Mouse (Mus musculus) sigmoid colon, adult 10 weeks (tissue): Measurements from ENCODE around the gene Prr22. TPM values are rescaled to one million over a fixed set of nuclear protein-coding genes. Genes with fewer than 3 reads are reported as not detected.

Experiments
- polyA plus RNA-seq: library from polyadenylated mRNA; stranded (reverse); fragments of 350-450 nt; fragmentation: Illumina TruSeq; extraction: RNeasy Lipid Tissue Mini Kit (QIAGEN cat#74804); gene quantifications from one replicate; pipeline ENCODE4 v1.2.3, GENCODE M21; 2014; ENCODE audit warnings: low read depth, low replicate concordance

The Prr22 gene
- not detected for polyA plus RNA-seq

DNA sequence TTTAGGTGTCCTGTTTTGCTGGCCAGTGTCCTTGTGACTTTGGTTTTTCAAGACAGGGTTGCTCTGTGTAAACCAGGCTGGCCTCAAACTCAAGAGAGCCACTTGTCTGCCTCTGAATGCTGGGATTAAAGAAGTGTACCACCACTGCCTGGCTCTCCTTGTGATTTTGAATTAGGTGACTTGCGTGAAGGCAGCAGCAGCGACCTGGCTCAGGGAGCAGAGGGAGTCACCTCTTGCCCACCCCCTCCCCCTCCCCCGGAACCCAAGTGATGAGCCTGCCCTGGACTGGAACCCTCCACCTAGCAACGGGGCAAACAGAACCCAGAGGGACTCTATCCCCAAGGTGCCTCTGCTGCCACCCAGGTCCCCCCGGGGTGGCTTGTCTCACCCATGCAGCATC, at the start of gene Prr22:
Gene Prr22 (plus strand): TSS at position 301 of the 400 bp plus-strand sequence.

DNA sequence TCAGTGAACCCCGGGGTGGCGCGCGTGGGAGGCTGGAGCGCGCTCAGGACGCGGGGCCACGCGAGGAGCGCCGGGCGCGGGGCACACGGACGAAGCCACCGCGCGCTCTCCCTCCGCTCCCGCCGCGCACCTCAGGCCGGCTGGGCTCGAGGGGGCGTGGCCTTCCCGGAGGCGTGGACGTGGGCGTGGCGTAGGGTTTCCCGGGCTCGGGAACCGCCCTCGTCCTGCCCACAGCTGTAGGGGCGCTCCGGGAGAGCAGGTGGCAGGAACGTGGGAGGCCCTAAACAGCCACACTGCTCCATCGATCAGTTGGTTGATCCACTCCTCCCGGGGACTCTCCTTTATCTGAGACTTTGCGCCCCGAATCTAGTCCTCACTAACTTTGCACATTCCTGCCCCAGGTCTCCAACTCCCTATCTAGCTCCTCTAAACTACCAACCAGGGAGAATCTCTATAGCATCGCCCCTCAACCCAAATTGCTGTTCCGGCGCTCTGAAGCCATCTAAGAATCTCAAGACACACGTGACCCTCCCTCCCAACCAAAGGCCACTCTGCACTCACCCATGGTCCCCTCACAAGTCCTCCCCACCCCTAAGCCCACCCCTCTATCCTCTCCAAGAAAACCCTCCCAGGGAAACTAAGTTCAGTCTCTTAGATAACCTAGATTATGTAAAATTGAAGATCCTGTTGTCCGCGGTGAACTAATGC, 12.5 kb upstream of the Prr22 start, which contains the start of gene Nrtn:
Gene Nrtn (minus strand): TSS at position 115 of the 708 bp plus-strand sequence.

DNA sequence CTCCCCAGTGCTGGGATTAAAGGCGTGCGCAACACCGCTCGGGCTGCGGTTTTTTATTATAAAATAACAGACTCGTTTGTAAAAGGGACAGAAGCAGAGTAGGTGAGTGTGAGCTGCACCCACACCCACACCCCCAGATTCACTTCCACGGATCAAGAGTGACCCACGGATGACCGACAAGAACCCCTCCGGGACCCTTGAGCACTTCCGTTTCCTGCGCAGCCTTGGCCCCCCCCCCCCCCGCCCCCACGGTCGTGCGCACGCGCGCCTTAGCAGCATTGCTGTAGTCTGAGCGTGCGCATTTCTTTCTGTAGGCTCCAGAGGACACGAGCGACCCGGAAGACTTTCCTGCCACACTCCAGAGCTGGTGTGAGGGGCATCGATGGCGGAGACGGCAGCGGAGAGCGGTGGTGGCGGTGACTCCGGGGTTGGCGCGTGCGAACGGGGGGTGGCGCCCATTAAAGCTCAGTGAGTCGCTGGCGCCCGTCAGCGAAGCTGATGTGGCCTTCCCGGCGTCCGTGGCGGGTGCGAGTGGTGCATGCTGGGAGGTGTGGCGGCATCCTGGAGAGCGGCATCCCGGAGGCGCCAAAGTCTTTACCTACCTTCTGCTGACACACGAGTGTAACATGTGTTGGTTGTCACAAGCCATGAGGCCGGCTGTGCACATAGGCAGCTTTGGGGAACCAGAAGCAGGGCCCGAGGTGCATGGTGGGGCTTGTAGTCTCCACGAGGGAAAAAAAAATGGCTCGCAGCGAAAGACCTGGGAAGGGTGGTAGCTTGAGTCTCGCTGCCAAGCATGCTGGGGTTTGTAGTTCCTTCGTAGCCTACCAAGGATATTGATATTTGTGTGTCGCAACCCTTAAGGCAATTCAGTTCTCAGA, 5.3 kb upstream of the Prr22 start, which contains the start of gene Dus3l:
Gene Dus3l (plus strand): TSS at position 284 of the 881 bp plus-strand sequence.

Other genes with a start within 250 kb of the Prr22 start
- gene Gm20219, start 215.9 kb upstream of the Prr22 start, polyA plus RNA-seq, result 1.7 TPM
- gene Safb2, start 185.7 kb upstream of the Prr22 start, polyA plus RNA-seq, result 63.3 TPM
- gene Safb, start 185.4 kb upstream of the Prr22 start, polyA plus RNA-seq, result 19.0 TPM
- 9.6 TPM for gene 2410015M20Rik, start 160.5 kb upstream of the Prr22 start, polyA plus RNA-seq
- gene Rpl36, start 156.8 kb upstream of the Prr22 start, polyA plus RNA-seq, result not detected
- 2.6 TPM for gene Lonp1, start 143.4 kb upstream of the Prr22 start, polyA plus RNA-seq
- gene Catsperd, start 142.1 kb upstream of the Prr22 start, polyA plus RNA-seq, result 0.28 TPM
- gene Ranbp3, start 97.0 kb upstream of the Prr22 start, polyA plus RNA-seq, result 3.9 TPM
- not detected for gene Ndufa11, start 52.5 kb upstream of the Prr22 start, polyA plus RNA-seq
- 12.3 TPM for gene Vmac, start 52.2 kb upstream of the Prr22 start, polyA plus RNA-seq
- gene Nrtn, start 12.7 kb upstream of the Prr22 start, polyA plus RNA-seq, result not detected
- gene Dus3l, start 5.5 kb upstream of the Prr22 start, polyA plus RNA-seq, result 1.8 TPM
- gene Rfx2, start 60.8 kb downstream of the Prr22 start, polyA plus RNA-seq, result 0.38 TPM
- not detected for gene Acsbg2, start 104.2 kb downstream of the Prr22 start, polyA plus RNA-seq
- not detected for gene 1700061G19Rik, start 105.2 kb downstream of the Prr22 start, polyA plus RNA-seq
- gene Mllt1, start 165.2 kb downstream of the Prr22 start, polyA plus RNA-seq, result 1.1 TPM
- 34.9 TPM for gene Acer1, start 211.9 kb downstream of the Prr22 start, polyA plus RNA-seq
- gene Clpp, start 220.1 kb downstream of the Prr22 start, polyA plus RNA-seq, result 1.6 TPM
- gene Alkbh7, start 227.1 kb downstream of the Prr22 start, polyA plus RNA-seq, result 3.2 TPM
- gene Pspn, start 229.8 kb downstream of the Prr22 start, polyA plus RNA-seq, result not detected
- gene Gtf2f1, start 241.0 kb downstream of the Prr22 start, polyA plus RNA-seq, result 2.0 TPM
- not detected for gene Gm17949, start 241.2 kb downstream of the Prr22 start, polyA plus RNA-seq